Mouse (Mus musculus) adrenal gland, postnatal 10 days (tissue): ENCODE measurements around the gene Uqcc2. TPM values are rescaled to one million over a fixed set of nuclear protein-coding genes. Genes with fewer than 3 reads are reported as not detected.
A peak's percentile ranks its signal among the peaks of the same experiment; 100 is the strongest.

ENCODE experiments used
- DNase-seq: peaks from one replicate; pipeline ENCODE4 v3.0.0; 2021; ENCODE audit warnings: mixed read lengths
- total RNA-seq, 2 experiments: library from RNA; stranded (reverse); gene quantifications; 2 replicates each; pipeline ENCODE4 v1.2.3; 2021

The Uqcc2 gene
- total RNA-seq, 2 experiments from 2014 or later = 152 to 180 TPM

DNA sequence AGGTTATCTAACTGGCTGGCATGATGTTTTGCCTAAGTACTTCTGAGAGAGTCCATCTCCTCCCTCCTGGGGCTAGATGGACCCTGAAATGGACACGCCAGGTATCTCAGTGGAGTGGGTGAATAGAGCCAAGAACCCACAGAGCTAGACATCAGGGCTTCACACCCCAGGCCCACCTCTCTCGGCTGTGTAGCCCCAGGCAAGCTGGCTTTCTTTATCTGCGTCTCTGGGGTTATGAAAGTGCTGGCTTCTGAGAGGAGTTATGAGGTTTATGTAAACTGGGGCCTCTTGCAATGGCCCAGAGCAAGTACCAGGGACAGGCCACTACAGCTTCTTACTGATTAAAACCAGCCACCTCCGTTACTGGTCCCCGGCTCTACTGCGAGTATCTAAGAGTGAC lies 21.2 kb upstream of the Uqcc2 start:
- no peak for DNase-seq

DNA sequence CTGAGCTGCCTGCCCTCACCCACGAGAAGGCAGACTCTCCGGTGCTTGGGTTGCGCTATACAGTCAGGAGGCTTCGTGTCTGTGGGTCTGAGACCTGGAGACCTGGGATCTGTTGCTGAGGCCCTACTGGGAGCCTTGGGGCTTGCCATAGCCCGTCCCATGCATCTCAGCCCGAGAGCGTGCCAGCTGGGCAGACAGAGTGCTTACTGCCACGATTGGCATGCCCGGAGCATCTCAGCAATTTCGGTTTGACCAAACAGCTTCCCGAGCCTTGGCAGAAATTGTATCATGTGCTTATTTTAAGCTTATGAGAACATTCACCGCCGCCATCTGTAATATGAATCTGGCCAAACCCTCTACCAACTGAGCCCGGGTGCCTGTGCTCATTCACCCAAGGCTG lies 20.5 kb upstream of the Uqcc2 start:
- no peak for DNase-seq

DNA sequence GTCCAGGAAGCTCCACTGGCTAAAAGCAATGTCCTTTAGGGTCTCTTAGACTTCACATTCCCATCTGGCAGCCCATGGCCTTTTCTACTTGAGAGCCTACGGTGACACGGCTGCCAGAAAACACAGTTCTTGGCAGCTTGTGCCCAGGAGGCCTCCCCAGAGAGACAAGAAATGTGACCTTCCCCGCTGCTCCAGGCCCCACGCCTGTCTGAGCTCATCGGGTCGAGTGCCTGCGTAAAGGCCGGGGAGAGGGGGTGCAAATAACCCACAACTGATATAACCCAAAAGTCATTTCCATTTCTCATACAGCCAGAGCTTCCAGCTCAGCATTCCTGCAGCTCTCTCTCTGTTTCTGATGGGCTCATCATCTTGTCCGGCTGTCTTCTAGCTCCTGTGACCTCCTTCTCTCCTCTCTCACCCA lies 20.1 kb upstream of the Uqcc2 start:
- peak; percentile 86 for DNase-seq

DNA sequence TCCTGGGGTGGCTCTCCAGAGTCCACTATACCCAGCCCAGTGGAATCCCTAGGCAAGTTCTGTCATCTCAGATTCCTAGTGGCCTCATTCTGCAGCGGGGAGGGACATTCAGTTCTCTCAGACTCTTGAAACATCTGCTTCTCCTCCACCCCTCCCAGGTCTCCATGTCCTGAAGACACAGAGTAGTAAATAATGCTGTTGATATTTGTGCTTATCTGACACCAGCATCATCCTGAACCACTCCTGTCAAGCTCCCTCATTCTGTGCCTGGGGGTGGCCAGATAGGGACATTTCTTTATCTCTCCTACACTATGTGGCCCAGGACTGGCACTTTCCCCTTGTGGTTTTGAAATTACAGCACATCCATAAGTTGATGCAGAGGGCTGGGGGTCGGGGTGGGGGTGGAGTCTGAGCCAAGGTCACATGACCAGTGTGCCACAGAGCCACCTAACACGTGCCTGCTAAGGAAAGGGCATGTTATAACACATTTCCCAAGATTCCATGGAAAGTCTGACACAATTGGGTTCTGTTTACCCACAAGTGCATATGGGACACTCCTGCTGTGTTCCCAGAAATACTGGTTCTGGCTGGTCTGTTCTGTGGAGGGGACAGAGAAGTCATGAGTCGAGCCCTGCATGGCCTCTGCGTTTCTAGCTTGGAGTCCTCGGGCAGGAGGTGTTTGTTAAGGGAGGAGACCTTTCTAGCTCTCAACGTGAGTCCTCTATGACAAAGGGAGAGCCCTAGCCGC lies 19.4 kb upstream of the Uqcc2 start:
- DNase-seq = no peak

DNA sequence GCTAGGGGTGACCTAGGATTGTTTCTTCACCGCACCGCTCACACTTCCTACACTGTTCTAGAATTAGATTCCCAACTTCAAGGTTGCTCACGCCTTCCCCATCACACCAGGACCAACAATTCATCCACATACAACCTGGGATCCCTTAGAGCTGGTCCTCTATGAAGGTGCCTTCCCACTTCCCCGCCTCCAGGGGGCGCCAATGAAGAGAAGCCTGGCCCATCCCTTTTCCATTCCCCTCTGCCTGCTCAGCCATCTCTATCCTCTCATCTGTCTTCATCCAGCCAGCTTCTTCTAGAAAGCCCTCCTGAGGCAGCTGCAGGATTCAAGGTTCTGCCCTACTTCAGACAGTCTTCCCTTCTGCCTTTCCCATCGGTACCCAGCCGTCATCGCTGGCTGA lies 17.7 kb upstream of the Uqcc2 start:
- no peak for DNase-seq

DNA sequence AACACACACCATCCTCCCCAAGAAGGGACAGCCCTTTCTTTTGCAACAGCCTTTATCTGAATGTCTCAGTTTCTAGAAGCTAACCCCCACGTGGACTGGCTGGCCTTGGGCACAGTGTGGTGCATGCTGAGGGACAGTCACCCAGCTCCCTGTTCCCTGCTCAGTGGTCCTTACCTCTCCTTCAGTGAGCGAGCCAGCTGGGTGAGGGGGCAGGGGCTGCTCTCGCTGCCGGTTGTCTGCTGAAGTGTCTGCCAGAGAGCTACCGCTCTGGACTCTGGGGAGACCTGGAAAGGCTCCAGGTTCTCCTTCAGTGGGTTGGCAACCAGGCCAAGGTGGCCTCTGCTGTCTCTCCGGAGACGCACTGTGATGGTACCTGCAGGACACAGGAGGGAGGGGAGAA lies 17.2 kb upstream of the Uqcc2 start:
- DNase-seq = peak; percentile 61

DNA sequence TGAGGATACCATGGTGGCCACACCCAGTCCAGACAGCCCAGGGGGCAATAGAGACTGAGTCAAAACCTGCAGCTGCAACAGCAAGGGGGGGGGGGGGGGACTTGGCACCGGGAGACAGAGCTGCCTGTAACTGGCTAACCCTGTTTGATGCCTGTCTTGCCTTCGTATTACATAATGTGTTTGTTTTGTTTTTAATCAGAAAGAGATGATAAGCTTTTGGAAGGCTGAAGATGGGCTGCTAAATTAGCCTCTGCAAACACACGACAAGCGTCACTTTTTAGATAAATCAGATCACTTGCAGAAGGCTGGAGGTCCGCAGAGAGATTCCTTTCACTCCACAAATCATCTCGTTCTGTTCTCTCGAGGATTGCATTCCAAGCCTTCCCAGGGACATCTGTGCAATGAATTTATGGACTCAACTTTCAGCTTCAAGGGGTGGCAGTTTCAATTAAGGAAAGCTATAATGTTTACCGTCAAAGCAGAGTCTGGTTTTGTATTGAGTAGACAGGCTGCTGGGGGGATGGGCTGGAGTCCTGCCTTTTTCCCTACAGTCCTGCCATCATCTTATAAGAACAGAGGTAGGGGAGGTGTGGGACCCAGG lies 12.7 kb upstream of the Uqcc2 start:
- DNase-seq = no peak

DNA sequence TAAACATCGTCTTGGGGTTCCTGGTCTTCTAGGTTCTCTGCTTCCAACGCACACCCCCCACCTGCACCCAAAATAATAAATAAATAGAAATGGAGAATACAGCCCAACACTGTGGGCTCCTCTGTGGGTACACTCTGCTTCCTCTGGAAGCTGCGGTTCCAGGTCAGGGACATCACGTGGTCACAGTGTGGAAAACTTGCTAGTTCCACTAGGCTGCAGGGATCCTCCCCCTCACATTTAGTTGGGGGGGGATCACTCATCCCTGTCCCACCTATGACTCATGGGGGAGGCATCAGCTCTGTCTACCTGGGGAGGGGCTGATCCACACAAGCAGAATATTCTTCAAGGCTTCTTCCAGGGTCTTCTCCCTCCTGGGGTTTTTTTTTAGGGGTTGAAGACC lies 10.4 kb upstream of the Uqcc2 start:
- no peak for DNase-seq

DNA sequence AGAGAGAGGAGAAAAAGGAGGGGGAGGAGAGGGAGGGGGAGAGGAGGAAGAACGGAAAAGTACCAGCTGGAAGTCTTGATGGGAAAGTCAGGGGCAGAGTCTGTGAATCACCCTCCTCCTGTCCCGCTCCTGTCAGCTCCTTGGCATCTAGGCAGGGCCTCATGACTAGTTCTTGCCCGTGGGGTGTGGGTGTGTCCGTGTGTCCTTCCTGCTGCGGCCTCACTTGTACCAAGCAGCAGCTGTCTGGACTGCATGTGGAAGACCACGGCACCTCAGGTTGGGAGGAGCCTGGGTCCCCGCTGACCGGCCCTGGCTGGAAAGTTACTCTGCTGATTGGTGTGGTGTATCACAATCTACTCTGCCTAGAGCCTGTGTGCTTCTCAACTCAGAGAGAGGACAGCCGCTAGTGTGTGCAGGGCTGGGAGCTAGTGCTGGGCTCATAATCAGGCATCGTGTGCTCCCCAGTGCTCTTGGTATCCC lies 8.3 kb upstream of the Uqcc2 start:
- peak; percentile 51 for DNase-seq

DNA sequence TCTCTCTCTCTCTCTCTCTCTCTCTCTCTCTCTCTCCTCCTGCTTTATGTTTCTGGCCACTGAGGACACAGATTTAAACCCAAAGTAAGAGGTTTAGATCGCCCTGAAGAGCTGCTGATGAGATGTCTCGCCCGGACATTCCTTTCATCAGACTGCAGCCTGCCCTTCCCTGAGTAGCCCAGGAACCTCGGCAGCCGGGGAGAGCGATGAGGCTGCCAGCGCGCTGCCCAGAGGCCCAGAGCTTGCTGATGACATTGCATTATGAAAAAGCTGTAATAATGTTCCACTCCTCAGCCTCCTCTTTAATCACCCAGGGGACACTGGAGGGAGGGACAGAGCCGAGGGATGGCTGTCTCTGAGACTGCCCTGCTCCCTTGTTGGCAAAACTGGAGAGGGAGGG lies 6.5 kb upstream of the Uqcc2 start:
- no peak for DNase-seq

DNA sequence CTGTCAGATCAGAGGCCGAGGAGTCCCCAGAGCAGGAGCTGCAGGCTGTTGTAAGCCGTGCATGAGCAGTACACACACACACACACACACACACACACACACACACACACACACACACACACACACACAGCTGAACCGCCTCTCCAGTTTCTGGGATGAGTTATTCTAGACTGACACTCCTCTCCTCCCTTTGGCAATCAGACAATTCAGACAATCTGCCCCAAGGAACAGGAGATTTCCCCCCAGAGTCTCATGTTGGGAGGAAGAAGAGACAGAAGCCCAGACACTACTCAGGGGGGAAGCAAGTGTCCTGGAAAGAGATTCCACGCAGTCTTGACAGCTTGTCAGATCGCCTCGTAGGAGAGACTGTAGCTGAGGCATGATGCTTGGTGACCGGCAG lies 5.6 kb upstream of the Uqcc2 start:
- no peak for DNase-seq

DNA sequence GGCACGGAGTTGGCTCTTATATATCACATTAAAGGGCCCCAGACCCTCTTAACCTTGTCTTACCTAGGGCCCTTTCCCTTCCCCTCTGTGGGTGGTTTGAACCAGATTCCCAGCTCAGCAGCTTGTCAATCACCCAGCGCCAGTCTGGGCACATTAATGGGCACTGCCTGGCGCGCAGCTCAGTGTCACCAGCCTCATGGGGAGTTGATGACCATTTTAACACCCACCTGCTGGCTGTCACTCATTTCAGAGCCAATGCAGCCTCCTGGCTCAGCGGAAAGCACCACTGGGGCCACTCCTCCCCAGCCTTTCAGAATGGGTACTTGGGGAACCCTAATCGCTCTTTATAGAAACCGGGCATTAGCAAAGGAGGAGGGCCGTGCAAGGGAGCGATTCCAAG lies 4.7 kb upstream of the Uqcc2 start:
- no peak for DNase-seq

DNA sequence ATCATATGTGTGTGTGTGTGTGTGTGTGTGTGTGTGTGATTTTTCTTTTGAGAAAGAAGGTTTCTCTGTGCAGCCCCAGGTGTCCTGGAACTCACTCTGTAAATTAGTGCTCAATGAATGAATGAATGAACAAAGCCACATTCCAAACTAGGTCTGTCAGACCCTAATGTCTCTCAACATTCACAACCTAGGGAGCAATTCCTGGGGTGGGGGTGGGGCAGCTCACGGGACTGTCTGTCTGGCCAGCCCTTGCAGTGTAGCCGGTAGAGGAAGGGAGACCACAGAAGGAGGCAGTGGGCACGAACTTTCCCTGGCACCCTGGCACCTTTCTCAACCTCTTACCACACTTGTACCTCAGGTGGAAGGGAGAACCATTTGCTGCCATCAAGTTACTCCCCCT lies 999 bp upstream of the Uqcc2 start:
- DNase-seq = no peak

DNA sequence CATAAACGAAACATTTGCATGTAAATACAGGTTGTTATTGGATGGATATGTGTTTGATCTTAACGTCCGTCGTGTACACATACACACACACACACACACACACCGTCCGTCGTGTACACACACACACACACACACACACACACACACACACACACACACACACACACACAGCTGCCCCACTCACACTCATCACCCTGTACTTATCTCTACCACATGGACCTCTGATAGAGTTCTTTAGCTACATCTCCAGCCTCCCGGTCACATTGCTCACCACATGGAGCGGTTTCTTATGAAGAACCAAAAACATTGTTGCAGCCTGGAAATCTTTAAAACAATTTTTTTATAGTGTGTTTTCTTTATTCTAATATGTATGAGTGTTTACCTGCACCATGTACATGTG lies 471 bp upstream of the Uqcc2 start:
- no peak for DNase-seq

DNA sequence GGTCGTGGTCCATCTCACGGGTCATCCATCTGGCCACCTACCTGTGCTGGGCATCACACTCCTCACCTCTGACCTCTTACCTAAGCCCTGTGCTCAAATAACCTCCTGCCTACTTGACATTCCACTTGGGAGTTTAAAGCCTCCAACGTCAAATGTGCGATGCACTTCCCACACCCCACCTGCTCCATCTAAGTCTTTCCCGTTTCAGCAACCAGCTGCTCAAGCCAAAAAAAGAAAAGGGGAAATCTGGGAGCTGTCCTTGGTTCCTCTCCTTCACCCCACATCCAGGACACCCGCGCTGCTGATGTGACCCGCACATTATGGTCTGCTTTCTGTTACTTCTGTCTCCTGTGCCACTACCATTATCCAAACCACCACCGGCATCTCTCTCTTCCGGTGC lies 1.5 kb downstream of the Uqcc2 start:
- DNase-seq = no peak

DNA sequence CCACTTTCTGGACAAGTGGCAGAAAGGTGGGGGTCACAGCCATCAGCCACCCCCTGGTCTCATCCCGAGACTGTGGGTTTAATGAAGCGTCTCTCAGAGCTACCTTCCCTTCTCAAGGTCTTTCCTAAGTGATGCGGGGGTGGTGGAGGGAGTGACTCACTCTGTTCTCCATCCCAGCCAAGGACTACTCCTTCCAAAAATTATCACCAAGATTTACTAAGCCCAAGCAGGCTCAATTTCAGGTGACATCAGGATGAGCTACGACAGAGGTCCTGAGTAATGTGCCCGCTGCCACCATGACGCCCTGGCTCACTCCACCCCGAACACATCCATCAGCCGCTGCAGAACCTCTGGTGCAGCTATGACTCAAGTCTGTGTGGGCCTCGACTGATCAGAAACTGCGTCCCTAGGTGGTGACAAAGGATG lies 2.5 kb downstream of the Uqcc2 start:
- DNase-seq = peak; percentile 52

DNA sequence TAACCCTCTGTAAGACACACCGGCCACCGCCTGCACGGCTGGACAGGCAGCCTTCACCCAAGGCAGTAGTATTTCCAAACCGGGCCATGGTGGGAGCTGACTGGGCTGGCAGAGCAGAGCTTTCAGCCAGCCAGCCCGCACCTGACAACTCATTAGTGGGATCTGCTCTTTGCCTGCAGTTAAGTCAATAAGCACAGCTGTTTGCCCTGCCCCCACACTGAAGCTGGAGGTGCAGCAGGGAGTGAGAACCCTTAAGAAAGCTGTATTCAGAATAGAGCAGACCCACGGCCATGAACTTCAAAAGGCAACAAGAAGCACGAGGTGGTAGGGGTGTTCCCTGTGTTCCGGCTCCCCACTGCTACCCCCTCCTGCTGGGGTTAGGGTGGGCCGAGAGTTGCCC lies 3.5 kb downstream of the Uqcc2 start:
- no peak for DNase-seq

DNA sequence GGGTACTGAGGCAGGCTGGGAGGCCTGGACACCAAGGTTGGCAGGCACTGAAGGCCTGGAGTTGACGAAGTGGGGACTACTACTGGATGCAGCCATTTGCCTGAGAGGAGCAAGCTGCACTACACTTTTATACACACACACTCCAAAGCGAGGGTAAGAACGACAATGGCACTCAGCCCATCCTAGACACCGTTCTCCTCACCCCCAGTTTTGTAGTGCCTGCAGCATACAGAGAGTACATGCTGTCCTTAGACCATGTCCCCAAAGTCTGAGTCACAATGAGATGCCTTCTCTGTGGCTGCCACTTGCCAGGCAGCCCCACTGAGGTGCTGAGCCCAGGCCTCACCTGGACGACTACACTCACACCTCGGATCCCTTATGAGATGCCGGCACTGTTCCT lies 3.9 kb downstream of the Uqcc2 start:
- no peak for DNase-seq

DNA sequence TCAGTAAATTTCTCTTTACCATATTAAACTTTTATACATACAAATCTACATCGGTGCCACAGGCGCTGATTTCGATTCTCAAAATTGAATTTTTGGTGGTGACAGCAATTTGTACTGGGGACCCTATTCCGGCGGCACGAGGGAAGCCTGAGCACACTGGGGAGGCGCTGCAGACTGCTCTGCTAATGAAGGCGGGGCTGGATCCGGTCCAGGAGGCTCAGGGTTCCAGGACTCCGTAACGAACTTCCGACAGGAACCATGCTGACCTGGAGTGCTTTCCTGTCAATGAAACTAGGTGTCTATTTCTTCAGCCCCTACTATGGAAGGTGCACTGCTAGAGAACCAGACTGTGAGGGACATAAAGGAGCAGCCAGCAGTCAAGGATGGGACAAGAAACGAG lies 4.4 kb downstream of the Uqcc2 start:
- no peak for DNase-seq

DNA sequence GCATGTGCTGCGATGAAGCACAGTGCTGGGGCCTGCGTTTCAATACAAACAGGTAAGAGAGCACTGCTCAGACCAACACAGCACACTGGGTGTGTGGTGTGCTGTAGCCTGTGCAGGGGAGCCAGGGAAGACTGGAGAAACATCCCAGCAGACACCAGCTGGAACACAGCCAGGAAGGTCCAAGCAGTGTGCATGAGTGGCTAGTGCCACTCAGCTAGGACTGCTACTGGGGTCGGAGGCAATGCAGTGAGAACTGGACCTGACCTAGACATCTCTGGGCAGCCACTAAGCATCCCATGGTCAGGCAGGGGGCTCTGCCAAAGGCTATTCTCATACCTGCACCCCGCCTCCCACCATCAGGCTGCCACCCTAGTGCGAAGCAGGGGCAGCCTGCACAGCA lies 5.5 kb downstream of the Uqcc2 start:
- no peak for DNase-seq

DNA sequence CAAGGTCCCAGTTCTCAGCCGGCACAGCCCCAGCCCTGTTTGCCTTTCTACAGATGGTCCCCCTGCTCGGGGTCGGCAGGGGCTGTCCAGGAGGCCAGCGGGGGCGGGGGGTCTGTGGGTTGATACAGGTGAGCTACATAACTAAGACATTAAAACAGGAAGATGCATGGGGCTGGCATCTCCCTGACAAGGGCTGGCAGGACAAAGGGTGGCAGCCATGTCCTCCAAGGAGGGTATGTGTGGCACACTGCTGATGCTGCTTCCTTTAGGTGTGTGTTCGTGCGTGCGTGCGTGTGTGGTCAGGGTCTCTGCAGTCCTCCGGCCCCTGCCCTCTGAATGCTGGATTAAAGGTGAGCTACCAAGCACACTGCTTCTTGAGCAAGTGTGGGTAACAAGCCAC lies 6.7 kb downstream of the Uqcc2 start:
- DNase-seq = no peak

DNA sequence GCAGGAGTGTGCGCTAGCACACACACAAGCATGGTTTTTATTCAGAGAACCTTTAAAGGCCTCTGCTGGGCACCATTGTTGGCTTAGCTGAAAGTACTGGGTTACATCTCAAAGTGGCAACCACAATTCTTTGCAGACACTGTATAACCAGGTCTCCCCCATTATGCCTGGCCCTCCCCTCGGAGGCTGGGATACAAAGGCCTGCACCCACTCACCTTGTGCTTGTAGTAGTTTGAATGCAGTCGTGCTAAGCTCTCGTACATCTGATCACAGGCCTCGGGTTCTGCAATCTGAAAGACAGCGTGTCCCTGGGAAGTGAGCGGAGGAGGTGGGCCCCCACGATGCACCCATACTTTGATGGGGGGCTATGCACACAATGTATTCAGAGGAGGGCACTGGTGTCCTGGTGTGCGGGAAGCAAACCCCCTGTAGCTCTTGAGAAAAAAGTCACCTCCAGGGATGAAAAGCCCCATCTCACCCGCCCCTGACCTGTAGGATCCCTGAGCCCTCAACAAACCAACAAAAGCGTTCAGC lies 8.0 kb downstream of the Uqcc2 start:
- no peak for DNase-seq

DNA sequence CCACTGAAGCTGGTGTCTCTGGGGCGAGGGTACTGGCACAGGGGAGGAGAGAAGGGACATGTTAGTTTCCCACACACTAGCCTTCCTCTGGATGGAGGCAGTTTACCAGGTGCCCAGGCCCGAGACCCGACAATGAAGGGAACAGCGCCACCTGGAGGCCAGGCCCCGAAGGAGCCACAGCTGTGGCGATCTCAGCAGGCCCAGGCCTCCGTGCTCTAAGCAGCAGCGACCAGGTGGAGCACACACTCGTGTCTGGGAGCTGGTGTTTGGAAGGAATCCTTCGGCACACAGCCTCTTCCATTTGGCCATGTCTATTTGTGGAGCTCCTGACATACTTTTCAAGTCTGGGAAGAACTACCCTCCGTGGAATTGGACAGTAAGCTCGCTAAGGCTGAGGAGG lies 8.5 kb downstream of the Uqcc2 start:
- peak; percentile 89 for DNase-seq

DNA sequence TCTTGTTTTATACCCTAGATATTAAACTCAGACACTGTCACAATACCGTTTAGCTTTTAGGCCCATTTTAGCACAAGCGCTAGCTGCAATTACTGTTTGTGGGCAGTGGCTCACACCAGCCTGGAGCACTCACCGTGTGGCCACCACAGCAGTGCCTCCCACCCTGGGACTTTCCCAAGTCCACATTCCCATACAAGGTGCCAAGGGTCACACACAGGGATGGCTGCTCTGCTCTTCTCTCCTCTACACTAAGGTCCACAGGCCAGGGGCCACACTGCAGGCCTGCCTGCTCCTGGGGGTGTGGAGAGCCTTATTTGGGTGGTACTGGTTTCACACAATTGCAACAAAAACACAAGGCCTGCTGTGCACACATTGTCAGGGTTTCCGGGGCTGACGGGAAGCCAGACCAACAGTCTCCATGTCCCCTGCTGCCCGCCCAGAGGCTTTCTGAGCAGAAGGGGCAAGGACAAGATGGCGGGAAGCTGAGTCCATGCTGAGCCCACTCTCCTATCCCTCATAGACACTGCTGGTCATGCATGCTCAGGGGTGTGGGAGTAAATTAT lies 9.8 kb downstream of the Uqcc2 start:
- no peak for DNase-seq
